Mouse (Mus musculus) gastrocnemius, postnatal 36 days (tissue): Measurements from ENCODE around the gene Syn3. TPM values are rescaled to one million over a fixed set of nuclear protein-coding genes. Genes with fewer than 3 reads are reported as not detected.

Experiments used
- total RNA-seq, 2 experiments: library from RNA; stranded (reverse); gene quantifications; 2 replicates each; pipeline ENCODE4 v1.2.3; 2021

The Syn3 gene
- total RNA-seq, 2 experiments from 2014 or later, result 0.15 to 0.28 TPM

Other genes with a start within 250 kb of the Syn3 start
- 10 to 100 TPM; 51.7 to 59.6 TPM for gene Timp3, start 198.5 kb downstream of the Syn3 start, total RNA-seq
- 100 to 1,000 TPM in 1 of 2 experiments, 10 to 100 TPM in 1; 99.0 to 101 TPM for gene Hsp90b1, start 206.6 kb upstream of the Syn3 start, total RNA-seq
- gene Ttc41, start 206.9 kb upstream of the Syn3 start, total RNA-seq, result 1 to 10 TPM; 1.9 to 2.1 TPM